Mouse (Mus musculus): ENCODE measurements around the gene Pde8a. TPM values are rescaled to one million over a fixed set of nuclear protein-coding genes. Genes with fewer than 3 reads are reported as not detected.

The Pde8a gene
- polyA plus RNA-seq (2015; fragmentation: Nextera tagmentation; extraction: Ambion mirVana) = 3.7 and 3.8 TPM in 2 replicates

GRCm38 (mm10) chr7:81213347-81214152 is at the start of gene Pde8a:
Gene Pde8a, plus strand, starts transcription at chr7:81213596.

GRCm38 (mm10) chr7:81344544-81345446 is 131.4 kb downstream of the Pde8a start, which contains the start of gene Rps17:
Gene Rps17, minus strand, starts transcription at chr7:81345254.

Other genes starting within 250 kb of the Pde8a start
- 4.1 and 8.3 TPM in 2 replicates for gene Zfp592, start 219.9 kb upstream of the Pde8a start, polyA plus RNA-seq (2015; fragmentation: Nextera tagmentation; extraction: Ambion mirVana)
- gene Alpk3, start 156.0 kb upstream of the Pde8a start, polyA plus RNA-seq (2015; fragmentation: Nextera tagmentation; extraction: Ambion mirVana) = 0.02 and 0.13 TPM in 2 replicates
- not detected in 2 replicates for gene Slc28a1, start 98.8 kb upstream of the Pde8a start, polyA plus RNA-seq (2015; fragmentation: Nextera tagmentation; extraction: Ambion mirVana)
- gene Rps17, start 131.7 kb downstream of the Pde8a start, polyA plus RNA-seq (2015; fragmentation: Nextera tagmentation; extraction: Ambion mirVana) = 1,025 and 1,062 TPM in 2 replicates
- gene Cpeb1, start 241.9 kb downstream of the Pde8a start, polyA plus RNA-seq (2015; fragmentation: Nextera tagmentation; extraction: Ambion mirVana) = 2.2 and 2.6 TPM in 2 replicates